In the genomic region with DNA sequence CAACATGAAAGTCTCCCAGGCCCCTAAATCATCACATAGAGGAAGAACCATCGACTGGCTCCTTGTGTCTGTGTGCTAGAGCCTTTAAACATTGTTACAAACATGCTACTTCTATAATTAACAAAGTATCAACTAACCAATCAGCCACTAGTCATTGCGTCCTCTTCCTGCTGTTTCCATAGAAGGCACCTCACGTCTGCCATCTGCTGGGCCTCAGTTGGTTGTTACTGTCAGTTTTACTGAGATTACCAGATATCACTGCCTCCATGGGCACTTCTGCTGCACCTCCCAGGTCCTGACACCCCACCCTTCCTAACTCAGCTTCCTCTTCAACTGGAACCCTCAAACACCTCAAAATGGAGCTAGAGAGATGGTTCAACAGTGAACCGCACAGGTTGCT, we compare ENCODE assay signal across 17 mouse cellular contexts.
DNase-seq lines count a peak whose midpoint lies in the region; ATAC-seq and TF ChIP-seq lines count a peak whose summit lies in the region.
"Had no signal": no experiment of that assay in that cellular context is flagged by ENCODE, and none has a peak within 500 bp of the region (broad histone marks: within the 10 kb centered on the region; RNA-seq: fewer than 3 reads in every experiment).

No protein-coding gene starts in this region.

- 61% methylated on average over 4 of the region's 4 CpGs for WGBS in hindbrain, postnatal 0 days
- WGBS in hindbrain, embryonic 13.5 days, result 58% methylated on average over 4 of the region's 4 CpGs
- WGBS in lung, embryonic 14.5 days, result 52% methylated on average over 4 of the region's 4 CpGs

- no peaks in the 10 kb centered on the region for H3K27me3 ChIP-seq in hindbrain, postnatal 0 days (ENCODE audit: insufficient read depth, low read length)
- H3K27me3 ChIP-seq in hindbrain, embryonic 13.5 days, result no peaks in the 10 kb centered on the region
- H3K27me3 ChIP-seq in lung, embryonic 14.5 days (ENCODE audit: insufficient read depth, low read length), result no peaks in the 10 kb centered on the region
- H3K27me3 ChIP-seq: embryonic facial prominence, embryonic 12.5 days; hindbrain, embryonic 12.5 days; lung, embryonic 15.5 days; midbrain, embryonic 12.5 days; stomach, embryonic 15.5 days had no signal

- H3K4me3 ChIP-seq in hindbrain, postnatal 0 days (ENCODE audit: low read length), result no peak overlapping the region
- no peak overlapping the region for H3K4me3 ChIP-seq in hindbrain, embryonic 13.5 days
- H3K4me3 ChIP-seq in lung, embryonic 14.5 days (ENCODE audit: low read depth, low read length), result no peak overlapping the region
- H3K4me3 ChIP-seq: embryonic facial prominence, embryonic 12.5 days; hindbrain, embryonic 12.5 days; lung, embryonic 15.5 days; midbrain, embryonic 12.5 days; stomach, embryonic 15.5 days had no signal

- no peak overlapping the region for H3K9ac ChIP-seq in hindbrain, postnatal 0 days (replicated peaks; ENCODE audit: low read length)
- H3K9ac ChIP-seq in hindbrain, embryonic 13.5 days, result no peak overlapping the region
- H3K9ac ChIP-seq in lung, embryonic 14.5 days, result no peak overlapping the region
- H3K9ac ChIP-seq: embryonic facial prominence, embryonic 12.5 days; hindbrain, embryonic 12.5 days; lung, embryonic 15.5 days; midbrain, embryonic 12.5 days; stomach, embryonic 15.5 days had no signal

- ATAC-seq in hindbrain, postnatal 0 days, result no peak
- ATAC-seq in hindbrain, embryonic 13.5 days (ENCODE audit: low FRiP score), result no peak
- no peak for ATAC-seq in lung, embryonic 14.5 days (ENCODE audit: insufficient read depth)
- ATAC-seq in megakaryocyte progenitor cell, adult 5-6 weeks (replicated peaks; ENCODE audit: poor library complexity), result peak; percentile 70

- DNase-seq in hindbrain, postnatal 0 days (ENCODE audit: low spot score), result no peak
- no peak for DNase-seq in lung, embryonic 14.5 days
- no peak for DNase-seq in lung, postnatal 14 days
- DNase-seq in ES-CJ7 (ENCODE audit: low read depth, low spot score), result peak; percentile 19
- DNase-seq in gastrocnemius, postnatal 4 days (ENCODE audit: low spot score in 2 of 2), result no peak
- DNase-seq: adrenal gland, postnatal 14 days; heart, adult 18-20 months; kidney, adult 18-20 months; spleen, adult 18-20 months; thymus, postnatal 36 days had no signal

- no peaks in the 10 kb centered on the region for H3K36me3 ChIP-seq in hindbrain, postnatal 0 days (ENCODE audit: insufficient read depth, low read length)
- no peaks in the 10 kb centered on the region for H3K36me3 ChIP-seq in hindbrain, embryonic 13.5 days
- no peaks in the 10 kb centered on the region for H3K36me3 ChIP-seq in lung, embryonic 14.5 days (ENCODE audit: insufficient read depth)
- H3K36me3 ChIP-seq: embryonic facial prominence, embryonic 12.5 days; hindbrain, embryonic 12.5 days; lung, embryonic 15.5 days; midbrain, embryonic 12.5 days; stomach, embryonic 15.5 days had no signal

- H3K4me1 ChIP-seq in hindbrain, postnatal 0 days (ENCODE audit: insufficient read depth, low read length), result no peaks in the 10 kb centered on the region
- no peaks in the 10 kb centered on the region for H3K4me1 ChIP-seq in hindbrain, embryonic 13.5 days (replicated peaks)
- H3K4me1 ChIP-seq in lung, embryonic 14.5 days (ENCODE audit: insufficient read depth), result no peaks in the 10 kb centered on the region
- H3K4me1 ChIP-seq: embryonic facial prominence, embryonic 12.5 days; hindbrain, embryonic 12.5 days; lung, embryonic 15.5 days; stomach, embryonic 15.5 days had no signal

- H3K4me2 ChIP-seq in hindbrain, postnatal 0 days (ENCODE audit: low read depth, low read length), result no peak overlapping the region
- no peak overlapping the region for H3K4me2 ChIP-seq in hindbrain, embryonic 13.5 days
- no peak overlapping the region for H3K4me2 ChIP-seq in lung, embryonic 14.5 days
- H3K4me2 ChIP-seq: embryonic facial prominence, embryonic 12.5 days; hindbrain, embryonic 12.5 days; lung, embryonic 15.5 days; midbrain, embryonic 12.5 days; stomach, embryonic 15.5 days had no signal

- TF ChIP-seq CTCF in hindbrain, postnatal 0 days (IDR thresholded peaks at IDR 0.05; ENCODE audit: low read depth), result peak; percentile 57
- TF ChIP-seq CTCF in lung, embryonic 14.5 days (IDR thresholded peaks at IDR 0.05; ENCODE audit: low read depth), result peak; percentile 29; the same call in 1 of the 2 replicates

- H3K27ac ChIP-seq in hindbrain, postnatal 0 days, result no peak overlapping the region
- H3K27ac ChIP-seq in hindbrain, embryonic 13.5 days, result no peak overlapping the region
- no peak overlapping the region for H3K27ac ChIP-seq in lung, embryonic 14.5 days (ENCODE audit: low read depth)
- H3K27ac ChIP-seq: embryonic facial prominence, embryonic 12.5 days; hindbrain, embryonic 12.5 days; lung, embryonic 15.5 days; midbrain, embryonic 12.5 days; stomach, embryonic 15.5 days had no signal

- no peaks in the 10 kb centered on the region for H3K9me3 ChIP-seq in hindbrain, postnatal 0 days (ENCODE audit: low read length)
- no peaks in the 10 kb centered on the region for H3K9me3 ChIP-seq in hindbrain, embryonic 13.5 days
- H3K9me3 ChIP-seq in lung, embryonic 14.5 days (ENCODE audit: low read depth, low read length), result no peaks in the 10 kb centered on the region
- H3K9me3 ChIP-seq: embryonic facial prominence, embryonic 12.5 days; hindbrain, embryonic 12.5 days; lung, embryonic 15.5 days; midbrain, embryonic 12.5 days; stomach, embryonic 15.5 days had no signal
